Mouse (Mus musculus) 3T3-L1 (cell line): ENCODE data around the gene Tirap.
"Not testable (repeated sequence)": the region's sequence is repeated elsewhere in the genome, so short reads cannot be mapped to it uniquely, and the experiment has no call there.

Source experiments
- DNase-seq: peaks from one replicate; pipeline ENCODE4 v3.0.0-alpha.2; 2015; ENCODE audit warnings: low read depth, low spot score

The Tirap gene

GRCm38 (mm10) chr9:35148822-35149221 is 51.3 kb downstream of the Tirap start:
- not testable (repeated sequence) for DNase-seq

- DNase-seq, result not testable (repeated sequence)
These were observed 52.8 kb downstream of the Tirap start for GRCm38 (mm10) chr9:35147261-35147660.

- DNase-seq, result no peak
These were observed 54.3 kb downstream of the Tirap start for GRCm38 (mm10) chr9:35145829-35146228.

GRCm38 (mm10) chr9:35145118-35145517 is 55.0 kb downstream of the Tirap start:
- DNase-seq, result no peak

GRCm38 (mm10) chr9:35142221-35142620 is 57.9 kb downstream of the Tirap start:
- DNase-seq, result no peak

- no peak for DNase-seq
These were observed 60.8 kb downstream of the Tirap start for GRCm38 (mm10) chr9:35139231-35139744.

- DNase-seq, result peak; percentile 49
These were observed 62.1 kb downstream of the Tirap start for GRCm38 (mm10) chr9:35138029-35138428.

- DNase-seq, result peak; percentile 84
These were observed 64.5 kb downstream of the Tirap start for GRCm38 (mm10) chr9:35135575-35135974.
